Mouse (Mus musculus): ENCODE results near the gene Gprin2.

The Gprin2 gene

GRCm38 (mm10) chr14:34207996-34208395 lies 6.5 kb upstream of the Gprin2 start:
- DNase-seq (ENCODE audit: low spot score) = no peak

GRCm38 (mm10) chr14:34200738-34201230 lies 669 bp downstream of the Gprin2 start:
- no peak for DNase-seq (ENCODE audit: low spot score)

- no peak for DNase-seq (ENCODE audit: low spot score)
These were observed 4.7 kb downstream of the Gprin2 start for GRCm38 (mm10) chr14:34196706-34197105.

- no peak for DNase-seq (ENCODE audit: low spot score)
These were observed 6.0 kb downstream of the Gprin2 start for GRCm38 (mm10) chr14:34195466-34195865.

GRCm38 (mm10) chr14:34193879-34194278 lies 7.6 kb downstream of the Gprin2 start:
- no peak for DNase-seq (ENCODE audit: low spot score)

GRCm38 (mm10) chr14:34190361-34190760 lies 11.1 kb downstream of the Gprin2 start:
- DNase-seq (ENCODE audit: low spot score) = no peak

GRCm38 (mm10) chr14:34188629-34189028 lies 12.8 kb downstream of the Gprin2 start:
- no peak for DNase-seq (ENCODE audit: low spot score)

GRCm38 (mm10) chr14:34183101-34183500 lies 18.4 kb downstream of the Gprin2 start:
- DNase-seq (ENCODE audit: low spot score) = no peak

GRCm38 (mm10) chr14:34179351-34179750 lies 22.1 kb downstream of the Gprin2 start:
- no peak for DNase-seq (ENCODE audit: low spot score)

GRCm38 (mm10) chr14:34171107-34171506 lies 30.3 kb downstream of the Gprin2 start:
- no peak for DNase-seq (ENCODE audit: low spot score)

- no peak for DNase-seq (ENCODE audit: low spot score)
These were observed 45.7 kb downstream of the Gprin2 start for GRCm38 (mm10) chr14:34155752-34156151.

- DNase-seq (ENCODE audit: low spot score) = no peak
These were observed 46.7 kb downstream of the Gprin2 start for GRCm38 (mm10) chr14:34154601-34155337.

GRCm38 (mm10) chr14:34152342-34152741 lies 49.1 kb downstream of the Gprin2 start, which contains the start of gene Npy4r:
Gene Npy4r (minus strand): TSS chr14:34152489.
- DNase-seq (ENCODE audit: low spot score) = no peak

GRCm38 (mm10) chr14:34142915-34143314 lies 58.5 kb downstream of the Gprin2 start:
- DNase-seq (ENCODE audit: low spot score) = no peak

- DNase-seq (ENCODE audit: low spot score) = no peak
These were observed 59.1 kb downstream of the Gprin2 start for GRCm38 (mm10) chr14:34142316-34142715.

GRCm38 (mm10) chr14:34139671-34140664 lies 61.5 kb downstream of the Gprin2 start:
- no peak for DNase-seq (ENCODE audit: low spot score)

Data from MN1 (cell line).